ENCODE assay signal across 8 mouse cellular contexts in the genomic region with DNA sequence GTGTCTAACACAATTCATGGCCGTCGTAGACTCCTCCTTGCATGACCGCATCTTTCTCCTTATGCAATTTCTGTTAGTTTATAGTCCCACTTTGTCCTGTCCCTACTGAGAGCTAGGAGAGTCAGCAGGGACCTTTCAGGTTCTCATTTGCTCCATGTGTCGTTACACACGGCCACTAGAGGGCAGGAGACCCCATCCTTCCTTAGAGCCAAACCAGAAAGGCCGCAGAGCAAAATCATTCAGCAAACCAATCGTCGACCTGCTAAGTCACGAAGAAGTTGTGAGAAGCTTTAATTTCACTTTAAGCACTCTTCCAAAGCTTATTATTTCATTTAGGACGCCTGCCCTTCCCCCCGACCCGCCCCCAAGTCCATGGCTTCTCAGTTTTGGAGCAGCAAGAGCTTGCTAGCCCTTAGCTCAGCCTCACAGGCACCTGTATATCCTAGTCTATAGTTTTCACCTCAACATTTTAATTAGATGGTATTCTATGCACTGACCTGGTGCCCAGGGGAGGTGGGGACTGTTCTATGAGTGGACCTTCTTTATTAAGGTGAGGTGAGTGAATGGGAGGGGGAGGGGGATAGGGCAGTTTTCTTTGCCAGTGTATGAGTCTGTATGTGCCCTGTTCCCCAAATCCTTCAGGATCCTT. TPM values are rescaled to one million over a fixed set of nuclear protein-coding genes. Genes with fewer than 3 reads are reported as not detected.
A peak's percentile ranks its signal among the peaks of the same experiment; 100 is the strongest.
DNase-seq lines count a peak whose midpoint lies in the region; ATAC-seq and TF ChIP-seq lines count a peak whose summit lies in the region.
"Had no signal": no experiment of that assay in that cellular context is flagged by ENCODE, and none has a peak within 500 bp of the region (broad histone marks: within the 10 kb centered on the region; RNA-seq: fewer than 3 reads in every experiment).

No protein-coding gene starts in this region.

- no peak overlapping the region for H3K4me3 ChIP-seq in bone marrow, adult 2 months (replicated peaks; ENCODE audit: control insufficient read depth, low read depth, low read length)
- no peak overlapping the region for H3K4me3 ChIP-seq in hindbrain, embryonic 16.5 days (ENCODE audit: low read length)
- H3K4me3 ChIP-seq in midbrain, embryonic 12.5 days = no peak overlapping the region
- H3K4me3 ChIP-seq: limb, embryonic 15.5 days had no signal

- no peak overlapping the region for H3K9ac ChIP-seq in hindbrain, embryonic 16.5 days (ENCODE audit: low read depth, low read length)
- no peak overlapping the region for H3K9ac ChIP-seq in midbrain, embryonic 12.5 days (replicated peaks)
- H3K9ac ChIP-seq: limb, embryonic 15.5 days had no signal

- H3K9me3 ChIP-seq in hindbrain, embryonic 16.5 days (ENCODE audit: control insufficient read depth, low read length) = no peaks in the 10 kb centered on the region
- H3K9me3 ChIP-seq in midbrain, embryonic 12.5 days = no peaks in the 10 kb centered on the region
- H3K9me3 ChIP-seq: limb, embryonic 15.5 days had no signal

- no peaks in the 10 kb centered on the region for H3K36me3 ChIP-seq in hindbrain, embryonic 16.5 days (ENCODE audit: control insufficient read depth, insufficient read depth, low read length)
- no peaks in the 10 kb centered on the region for H3K36me3 ChIP-seq in midbrain, embryonic 12.5 days
- H3K36me3 ChIP-seq: limb, embryonic 15.5 days had no signal

- peak; percentile 18 for DNase-seq in MEL-GATA-1-ER (ENCODE audit: extremely low read depth, low read depth)
- peak; percentile 42 to 56 for DNase-seq in layer of hippocampus, postnatal 36 days
- DNase-seq in spleen, postnatal 10 days (ENCODE audit: low spot score in 2 of 2) = peak; percentile 35 to 78

- no peaks in the 10 kb centered on the region for H3K27me3 ChIP-seq in hindbrain, embryonic 16.5 days (replicated peaks; ENCODE audit: control insufficient read depth, insufficient read depth, low read length)
- 0 out of 2 replicates have a peak, but pooled peaks cover 5% of the 10 kb centered on the region for H3K27me3 ChIP-seq in midbrain, embryonic 12.5 days
- H3K27me3 ChIP-seq: limb, embryonic 15.5 days had no signal

- H3K4me1 ChIP-seq in bone marrow, adult 2 months (ENCODE audit: control insufficient read depth, insufficient read depth, low read length) = no peaks in the 10 kb centered on the region; the same call in 1 of the 2 replicates
- no peaks in the 10 kb centered on the region for H3K4me1 ChIP-seq in hindbrain, embryonic 16.5 days (ENCODE audit: control insufficient read depth, insufficient read depth, low read depth, low read length)
- peaks cover 2% of the 10 kb centered on the region; the same call in 1 of the 2 replicates for H3K4me1 ChIP-seq in midbrain, embryonic 12.5 days
- H3K4me1 ChIP-seq: limb, embryonic 15.5 days had no signal

- no peak overlapping the region for H3K27ac ChIP-seq in bone marrow, adult 2 months (ENCODE audit: control insufficient read depth, insufficient read depth, low read depth, low read length, poor library complexity)
- no peak overlapping the region for H3K27ac ChIP-seq in hindbrain, embryonic 16.5 days (ENCODE audit: low read depth, low read length)
- no peak overlapping the region for H3K27ac ChIP-seq in midbrain, embryonic 12.5 days (replicated peaks)
- H3K27ac ChIP-seq: limb, embryonic 15.5 days had no signal

- peak; percentile 89 for ATAC-seq in frontal cortex, adult (ENCODE audit: low TSS enrichment)
- 0 out of 2 replicates have a peak, but pooled peaks have one; percentile 48 for ATAC-seq in hindbrain, embryonic 16.5 days
- ATAC-seq in midbrain, embryonic 12.5 days (ENCODE audit: low FRiP score, low read depth) = peak; percentile 19; the same call in 1 of the 2 replicates

- TF ChIP-seq CTCF in bone marrow, adult 2 months (IDR thresholded peaks at IDR 0.05; ENCODE audit: control insufficient read depth, insufficient read depth, low read length) = peak; percentile 87

- 4% methylated on average over 12 of the region's 12 CpGs for WGBS in bone marrow, adult 2 months
- 18% methylated on average over 12 of the region's 12 CpGs for WGBS in hindbrain, embryonic 16.5 days
- WGBS in midbrain, embryonic 12.5 days = 12% methylated on average over 12 of the region's 12 CpGs

- H3K4me2 ChIP-seq in hindbrain, embryonic 16.5 days (ENCODE audit: low read length) = no peak overlapping the region
- no peak overlapping the region for H3K4me2 ChIP-seq in midbrain, embryonic 12.5 days (replicated peaks)
- H3K4me2 ChIP-seq: limb, embryonic 15.5 days had no signal

- no peak for TF ChIP-seq POLR2A in bone marrow, adult 2 months (IDR thresholded peaks at IDR 0.05; ENCODE audit: borderline replicate concordance, control insufficient read depth, low read depth, low read length)

RNA-seq across cellular contexts. Expression of a gene that starts 1.2 kb away (rescaled TPM):
- 8.3 and 15.1 TPM in 2 replicates for polyA plus RNA-seq in bone marrow, adult 2 months (2011; ENCODE audit: insufficient read depth, insufficient read length, low replicate concordance, missing spikeins)
- polyA plus RNA-seq in hindbrain, embryonic 16.5 days (2015; fragmentation: Nextera tagmentation; extraction: Ambion mirVana) = 0.59 and 0.71 TPM in 2 replicates
- total RNA-seq in layer of hippocampus, postnatal 36 days (2021) = 1 to 10 TPM in 1 of 2 experiments, under 1 TPM in 1; 0.52 to 1.1 TPM
- polyA plus RNA-seq in midbrain, embryonic 12.5 days (2016; fragmentation: Nextera tagmentation; extraction: Ambion mirVana) = 0.45 and 0.77 TPM in 2 replicates

RNA-seq across cellular contexts. Expression of a gene that starts 19.2 kb away (rescaled TPM):
- 1.2 TPM in 1 of 2 replicates, not detected in the other for polyA plus RNA-seq in bone marrow, adult 2 months (2011; ENCODE audit: insufficient read depth, insufficient read length, low replicate concordance, missing spikeins)
- 31.7 and 34.3 TPM in 2 replicates for polyA plus RNA-seq in hindbrain, embryonic 16.5 days (2015; fragmentation: Nextera tagmentation; extraction: Ambion mirVana)
- 10 to 100 TPM; 13.4 to 14.5 TPM for total RNA-seq in layer of hippocampus, postnatal 36 days (2021)
- polyA plus RNA-seq in midbrain, embryonic 12.5 days (2016; fragmentation: Nextera tagmentation; extraction: Ambion mirVana) = 1.4 and 1.5 TPM in 2 replicates

RNA-seq across cellular contexts. Expression of a gene that starts 30.1 kb away (rescaled TPM):
- polyA plus RNA-seq in bone marrow, adult 2 months (2011; ENCODE audit: insufficient read depth, insufficient read length, low replicate concordance, missing spikeins) = 13.5 and 26.0 TPM in 2 replicates
- polyA plus RNA-seq in hindbrain, embryonic 16.5 days (2015; fragmentation: Nextera tagmentation; extraction: Ambion mirVana) = 1.8 and 2.3 TPM in 2 replicates
- total RNA-seq in layer of hippocampus, postnatal 36 days (2021) = under 1 TPM; 0.28 to 0.57 TPM
- 1.7 and 2.6 TPM in 2 replicates for polyA plus RNA-seq in midbrain, embryonic 12.5 days (2016; fragmentation: Nextera tagmentation; extraction: Ambion mirVana)

RNA-seq across cellular contexts. Expression of a gene that starts 38.6 kb away (rescaled TPM):
- polyA plus RNA-seq in bone marrow, adult 2 months (2011; ENCODE audit: insufficient read depth, insufficient read length, low replicate concordance, missing spikeins) = 20.7 and 41.0 TPM in 2 replicates
- polyA plus RNA-seq in hindbrain, embryonic 16.5 days (2015; fragmentation: Nextera tagmentation; extraction: Ambion mirVana) = 1.3 and 2.3 TPM in 2 replicates
- total RNA-seq in layer of hippocampus, postnatal 36 days (2021) = under 1 TPM; 0.17 to 0.33 TPM
- polyA plus RNA-seq in midbrain, embryonic 12.5 days (2016; fragmentation: Nextera tagmentation; extraction: Ambion mirVana) = 2.3 and 3.0 TPM in 2 replicates

RNA-seq across cellular contexts. Expression of a gene that starts 43.9 kb away (rescaled TPM):
- 0.40 and 1.1 TPM in 2 replicates for polyA plus RNA-seq in bone marrow, adult 2 months (2011; ENCODE audit: insufficient read depth, insufficient read length, low replicate concordance, missing spikeins)
- polyA plus RNA-seq in hindbrain, embryonic 16.5 days (2015; fragmentation: Nextera tagmentation; extraction: Ambion mirVana) = 11.4 and 13.8 TPM in 2 replicates
- total RNA-seq in layer of hippocampus, postnatal 36 days (2021) = 1 to 10 TPM; 6.3 to 7.7 TPM
- polyA plus RNA-seq in midbrain, embryonic 12.5 days (2016; fragmentation: Nextera tagmentation; extraction: Ambion mirVana) = 13.3 and 15.7 TPM in 2 replicates

Comparison
In these comparisons a context has a peak if more than half of its experiments do, and no peak if none do; other contexts are left out.
1. ATAC-seq: peak in every context shown above with its lines; median percentile 89 in frontal cortex, adult; 48 in hindbrain, embryonic 16.5 days; 19 in midbrain, embryonic 12.5 days.
2. RNA of a gene that starts 19.2 kb away (polyA plus RNA-seq): 31.7 to 34.3 TPM in hindbrain, embryonic 16.5 days; 1.4 to 1.5 TPM in midbrain, embryonic 12.5 days and 1.2 TPM in bone marrow, adult 2 months; every median in the first group is over 10 times any median in the second.
3. Peak in every context shown above with its lines, with median percentiles within 50 percentile points of each other: DNase-seq.